Mouse (Mus musculus): ENCODE results near the gene Fgb. TPM values are rescaled to one million over a fixed set of nuclear protein-coding genes. Genes with fewer than 3 reads are reported as not detected.
A peak's percentile ranks its signal among the peaks of the same experiment; 100 is the strongest.

The Fgb gene
- polyA plus RNA-seq, 1 experiment from 2014 or later, result 0.20 TPM

DNA sequence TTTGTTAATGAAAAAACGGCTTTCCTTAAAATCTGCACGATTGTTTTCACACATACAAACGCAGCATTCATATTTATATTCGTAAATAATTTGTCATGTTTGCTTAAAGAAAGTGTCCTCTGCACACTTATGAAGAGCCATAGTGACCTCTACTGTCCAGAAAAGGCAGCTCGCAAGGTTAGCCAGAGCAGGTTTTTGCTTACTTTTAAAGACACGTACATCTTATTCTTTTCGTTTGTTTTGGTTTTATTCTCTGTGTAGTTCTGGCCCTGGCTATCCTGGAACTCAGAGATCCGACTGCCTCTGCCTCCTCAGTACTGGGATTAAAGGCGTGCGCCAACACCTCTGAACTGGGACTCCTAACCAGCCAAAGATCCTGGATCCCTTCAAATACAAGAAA lies 4.1 kb upstream of the Fgb start:
- H3K4me1 ChIP-seq, result peaks cover 16% of the 10 kb centered on the region
- no peaks in the 10 kb centered on the region for H3K27me3 ChIP-seq (replicated peaks)
- no peak overlapping the region for H3K4me3 ChIP-seq (replicated peaks)
- 40% methylated on average over 10 of the region's 10 CpGs for WGBS
- H3K4me2 ChIP-seq, result no peak overlapping the region
- ATAC-seq (ENCODE audit: low FRiP score), result no peak
- H3K27ac ChIP-seq (replicated peaks), result no peak overlapping the region
- peaks cover 13% of the 10 kb centered on the region for H3K36me3 ChIP-seq
- no peaks in the 10 kb centered on the region for H3K9me3 ChIP-seq (replicated peaks)
- H3K9ac ChIP-seq (replicated peaks), result no peak overlapping the region

DNA sequence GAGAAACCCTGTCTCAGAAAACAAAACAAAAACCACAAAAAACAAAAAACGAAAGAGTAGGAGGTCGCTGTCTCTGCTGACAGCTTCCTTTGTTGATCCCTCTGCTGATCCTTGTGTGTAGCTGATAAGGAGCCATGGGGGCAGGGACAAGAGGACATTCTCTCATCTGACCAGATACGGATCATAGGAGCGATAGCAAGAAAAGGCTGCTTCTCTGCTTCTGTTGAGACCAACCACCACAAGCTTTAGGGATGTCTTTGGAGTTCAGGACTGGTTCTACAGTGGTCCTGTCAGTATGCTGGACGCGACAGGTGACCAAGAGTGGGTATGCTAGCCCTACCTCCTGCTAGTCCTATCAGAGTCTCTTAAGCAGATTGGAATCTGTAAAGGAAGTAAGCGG lies 3.5 kb upstream of the Fgb start:
- 92% methylated on average over 7 of the region's 7 CpGs for WGBS
- H3K4me1 ChIP-seq, result peaks cover 16% of the 10 kb centered on the region
- no peak overlapping the region for H3K27ac ChIP-seq (replicated peaks)
- no peaks in the 10 kb centered on the region for H3K27me3 ChIP-seq (replicated peaks)
- peaks cover 9% of the 10 kb centered on the region; the same call in 1 of the 2 replicates for H3K36me3 ChIP-seq
- ATAC-seq (ENCODE audit: low FRiP score), result no peak
- H3K9me3 ChIP-seq (replicated peaks), result no peaks in the 10 kb centered on the region
- H3K4me3 ChIP-seq (replicated peaks), result no peak overlapping the region
- no peak overlapping the region for H3K4me2 ChIP-seq
- H3K9ac ChIP-seq (replicated peaks), result no peak overlapping the region

DNA sequence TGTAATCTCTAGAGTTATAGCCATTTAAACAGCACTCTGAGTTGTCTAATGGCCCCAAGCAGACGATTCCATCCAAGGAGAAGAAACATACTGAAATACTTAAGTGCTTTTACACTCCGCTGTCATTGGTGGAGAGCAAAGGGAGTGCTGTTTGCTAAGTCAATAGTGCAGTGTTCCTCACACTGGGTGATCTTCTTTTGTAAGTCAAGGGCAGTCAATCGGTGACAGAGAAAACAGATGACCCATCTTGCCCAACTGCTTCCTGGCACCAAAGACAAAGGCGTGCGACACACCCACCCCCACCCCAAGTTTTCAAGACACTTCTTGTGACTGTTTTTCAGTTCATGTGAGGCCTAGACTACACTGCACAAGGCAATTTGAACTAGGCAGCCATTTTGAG lies 2.4 kb upstream of the Fgb start:
- Histone ChIP-seq H3K4me1 (peaks cover 13% of the 10 kb centered on the region), H3K4me3 (replicated peaks) (no peak overlapping the region), H3K9ac (replicated peaks) (no peak overlapping the region), H3K27me3 (replicated peaks) (no peaks in the 10 kb centered on the region), H3K36me3 (0 out of 2 replicates have a peak, but pooled peaks cover 3% of the 10 kb centered on the region), H3K27ac (replicated peaks) (no peak overlapping the region), H3K9me3 (replicated peaks) (no peaks in the 10 kb centered on the region), H3K4me2 (no peak overlapping the region)
- 73% methylated on average over 5 of the region's 5 CpGs for WGBS
- no peak for ATAC-seq (ENCODE audit: low FRiP score)

DNA sequence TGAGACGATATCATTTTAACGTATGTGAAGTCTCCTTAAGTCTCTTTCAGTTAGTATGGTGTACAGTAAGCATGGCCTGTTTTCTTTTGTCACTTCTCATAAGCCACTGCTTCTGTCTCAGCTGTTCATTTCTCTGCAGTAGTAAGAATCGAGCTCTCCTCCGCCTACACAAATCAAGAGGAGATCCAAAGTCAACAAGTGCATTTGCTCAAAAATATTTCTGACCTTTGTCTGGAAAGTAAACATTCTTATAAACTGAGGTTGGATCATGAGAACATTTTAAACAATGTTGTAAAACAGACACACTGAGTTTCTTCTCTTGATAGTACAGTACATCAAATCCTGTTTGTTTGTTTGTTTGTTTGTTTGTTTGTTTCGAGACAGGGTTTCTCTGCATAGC lies 998 bp upstream of the Fgb start:
- no peak overlapping the region for H3K9ac ChIP-seq (replicated peaks)
- H3K4me3 ChIP-seq (replicated peaks), result no peak overlapping the region
- H3K27ac ChIP-seq (replicated peaks), result no peak overlapping the region
- no peaks in the 10 kb centered on the region for H3K9me3 ChIP-seq (replicated peaks)
- no peaks in the 10 kb centered on the region for H3K36me3 ChIP-seq
- no peaks in the 10 kb centered on the region for H3K4me1 ChIP-seq
- H3K27me3 ChIP-seq (replicated peaks), result no peaks in the 10 kb centered on the region
- H3K4me2 ChIP-seq, result no peak overlapping the region
- ATAC-seq (ENCODE audit: low FRiP score), result no peak
- 85% methylated on average over 5 of the region's 5 CpGs for WGBS

DNA sequence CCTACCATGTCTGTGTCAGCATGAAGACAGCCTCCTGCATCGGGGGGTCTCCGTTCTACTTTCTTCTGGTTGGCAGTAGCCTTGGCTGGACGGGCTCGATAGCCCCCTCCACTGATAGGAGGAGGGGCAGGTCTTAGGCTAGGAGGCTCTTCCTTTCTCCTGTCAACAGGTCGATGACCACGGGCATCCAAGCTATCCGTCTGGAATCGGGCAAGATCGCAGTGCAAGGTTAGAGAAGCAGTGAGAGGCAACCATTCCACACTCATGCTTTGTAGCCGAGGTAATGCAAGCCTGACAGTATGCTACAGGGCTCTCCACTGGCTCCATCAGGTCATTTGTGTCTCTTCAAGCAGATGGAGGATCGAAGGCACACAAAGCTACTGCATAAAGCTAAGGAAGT lies 3.0 kb downstream of the Fgb start:
- Histone ChIP-seq H3K9ac (replicated peaks) (no peak overlapping the region), H3K9me3 (replicated peaks) (no peaks in the 10 kb centered on the region), H3K36me3 (no peaks in the 10 kb centered on the region), H3K4me3 (replicated peaks) (no peak overlapping the region), H3K4me2 (no peak overlapping the region), H3K27me3 (replicated peaks) (no peaks in the 10 kb centered on the region), H3K27ac (replicated peaks) (no peak overlapping the region), H3K4me1 (no peaks in the 10 kb centered on the region)
- 91% methylated on average over 11 of the region's 11 CpGs for WGBS
- no peak for ATAC-seq (ENCODE audit: low FRiP score)

DNA sequence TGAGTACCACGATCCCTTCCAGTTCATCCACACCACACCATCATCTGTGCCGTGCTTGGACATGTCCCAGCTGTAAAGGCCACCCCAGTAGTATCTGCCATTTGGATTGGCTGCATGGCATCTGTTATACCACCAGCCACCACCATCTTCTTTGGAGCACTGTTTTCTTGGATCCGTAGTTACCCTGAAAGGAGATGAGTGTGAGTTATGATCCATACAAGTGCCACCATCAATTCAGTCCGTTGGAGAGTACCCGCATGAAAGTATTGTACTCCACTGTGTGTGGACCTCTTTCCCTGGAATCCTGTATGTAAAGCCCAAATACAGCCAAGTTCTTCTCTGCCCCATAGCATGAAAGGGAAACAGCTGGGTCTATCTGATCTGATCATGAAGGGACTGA lies 7.2 kb downstream of the Fgb start:
- H3K27me3 ChIP-seq (replicated peaks), result no peaks in the 10 kb centered on the region
- WGBS, result 95% methylated on average over 5 of the region's 5 CpGs
- no peaks in the 10 kb centered on the region for H3K4me1 ChIP-seq
- H3K36me3 ChIP-seq, result no peaks in the 10 kb centered on the region
- H3K4me2 ChIP-seq, result no peak overlapping the region
- H3K9ac ChIP-seq (replicated peaks), result no peak overlapping the region
- H3K27ac ChIP-seq (replicated peaks), result no peak overlapping the region
- ATAC-seq (ENCODE audit: low FRiP score), result no peak
- H3K4me3 ChIP-seq (replicated peaks), result no peak overlapping the region
- no peaks in the 10 kb centered on the region for H3K9me3 ChIP-seq (replicated peaks)

DNA sequence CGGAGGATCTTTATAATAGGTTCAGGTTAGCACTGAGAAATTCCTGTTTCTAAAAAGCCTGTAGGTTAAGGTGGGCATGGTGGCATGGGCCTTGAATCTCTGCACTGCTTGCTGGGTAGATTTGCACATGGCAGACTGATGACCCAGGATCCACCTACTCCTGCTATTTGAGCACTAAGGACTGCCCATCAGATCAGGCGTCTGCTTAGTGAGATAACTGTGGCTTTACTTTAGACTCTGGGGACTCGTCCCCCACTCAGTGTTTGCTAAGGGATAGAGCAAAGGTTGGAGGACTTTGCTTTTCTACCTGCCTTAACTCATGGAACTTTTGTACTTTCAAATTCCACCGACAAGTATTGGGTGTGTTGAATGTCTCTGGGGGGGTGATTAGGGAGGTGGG lies 10.0 kb downstream of the Fgb start:
- no peak for ATAC-seq (ENCODE audit: low FRiP score)

DNA sequence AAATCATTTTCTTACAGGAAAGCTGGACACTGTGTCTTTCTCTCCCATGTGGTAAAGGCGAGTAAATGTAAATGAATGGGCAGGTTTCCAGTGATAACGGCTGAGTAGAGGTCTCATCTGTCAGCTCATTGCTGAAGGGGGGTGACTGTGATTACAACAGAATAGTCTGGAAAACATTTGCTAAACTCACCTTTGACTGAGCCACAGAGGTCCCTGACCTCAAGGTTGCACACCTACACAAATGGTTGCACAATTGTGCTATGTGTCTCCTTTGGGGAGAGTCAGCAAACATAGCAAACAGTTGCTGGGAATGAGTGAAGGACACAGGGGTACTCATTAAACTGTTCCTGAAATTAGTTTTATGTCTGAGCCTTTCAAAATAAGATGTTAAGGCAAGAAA lies 10.8 kb downstream of the Fgb start:
- Histone ChIP-seq H3K9ac (replicated peaks) (no peak overlapping the region), H3K36me3 (no peaks in the 10 kb centered on the region), H3K4me3 (replicated peaks) (no peak overlapping the region), H3K4me2 (no peak overlapping the region), H3K9me3 (replicated peaks) (no peaks in the 10 kb centered on the region), H3K4me1 (no peaks in the 10 kb centered on the region), H3K27ac (replicated peaks) (no peak overlapping the region), H3K27me3 (replicated peaks) (no peaks in the 10 kb centered on the region)
- ATAC-seq (ENCODE audit: low FRiP score), result no peak
- 71% methylated on average over 2 of the region's 2 CpGs for WGBS

More for the DNA sequence above, 10.0 kb downstream of the Fgb start:
- no peaks in the 10 kb centered on the region for H3K27me3 ChIP-seq (replicated peaks)
- no peak overlapping the region for H3K4me3 ChIP-seq (replicated peaks)
- no peak overlapping the region for H3K4me2 ChIP-seq
- no peaks in the 10 kb centered on the region for H3K9me3 ChIP-seq (replicated peaks)
- no peaks in the 10 kb centered on the region for H3K36me3 ChIP-seq
- 83% methylated on average over 4 of the region's 4 CpGs for WGBS
- no peak overlapping the region for H3K9ac ChIP-seq (replicated peaks)
- H3K4me1 ChIP-seq, result no peaks in the 10 kb centered on the region
- no peak overlapping the region for H3K27ac ChIP-seq (replicated peaks)

DNA sequence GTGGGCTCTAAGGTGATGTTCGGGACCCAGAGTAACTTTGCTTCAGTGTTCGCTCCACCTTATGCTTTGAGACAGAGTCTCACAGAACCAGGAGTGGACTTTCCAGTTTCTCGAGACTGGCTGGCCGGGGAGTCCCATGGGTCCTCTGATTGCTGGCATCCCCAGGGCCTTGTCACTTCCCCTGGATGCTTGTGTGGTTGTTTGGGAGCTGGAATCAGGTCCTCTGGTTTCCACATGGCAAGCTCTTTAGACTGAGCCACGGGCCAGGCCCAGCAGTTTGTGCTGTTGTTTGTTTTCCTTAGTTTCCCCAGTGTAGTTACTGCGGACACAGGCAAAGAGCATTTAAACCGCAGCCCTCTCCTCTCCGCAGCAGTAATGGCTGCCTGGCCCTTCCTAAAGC lies 15.9 kb downstream of the Fgb start:
- Histone ChIP-seq H3K9ac (replicated peaks) (no peak overlapping the region), H3K36me3 (no peaks in the 10 kb centered on the region), H3K4me3 (replicated peaks) (no peak overlapping the region), H3K4me1 (no peaks in the 10 kb centered on the region), H3K27ac (replicated peaks) (no peak overlapping the region), H3K4me2 (no peak overlapping the region), H3K27me3 (replicated peaks) (no peaks in the 10 kb centered on the region), H3K9me3 (replicated peaks) (no peaks in the 10 kb centered on the region)
- 85% methylated on average over 8 of the region's 8 CpGs for WGBS
- ATAC-seq (ENCODE audit: low FRiP score), result no peak

DNA sequence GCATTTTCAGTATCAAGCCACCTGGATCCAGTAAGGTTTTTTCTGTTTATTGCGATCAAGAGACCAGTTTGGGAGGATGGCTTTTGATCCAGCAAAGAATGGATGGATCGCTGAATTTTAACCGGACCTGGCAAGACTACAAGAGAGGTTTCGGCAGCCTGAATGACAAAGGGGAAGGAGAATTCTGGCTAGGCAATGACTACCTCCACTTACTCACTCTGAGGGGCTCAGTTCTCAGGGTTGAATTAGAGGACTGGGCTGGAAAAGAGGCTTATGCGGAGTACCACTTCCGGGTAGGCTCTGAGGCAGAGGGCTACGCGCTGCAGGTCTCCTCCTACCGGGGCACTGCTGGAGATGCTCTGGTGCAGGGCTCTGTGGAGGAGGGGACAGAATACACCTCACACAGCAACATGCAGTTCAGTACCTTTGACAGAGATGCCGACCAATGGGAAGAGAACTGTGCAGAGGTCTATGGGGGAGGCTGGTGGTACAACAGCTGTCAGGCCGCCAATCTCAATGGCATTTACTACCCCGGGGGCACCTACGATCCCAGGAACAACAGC lies 16.8 kb downstream of the Fgb start:
- Histone ChIP-seq H3K4me3 (replicated peaks) (peak overlapping the region; percentile 13; the same call in 1 of the 2 replicates), H3K4me2 (peak overlapping the region; percentile 38), H3K4me1 (no peaks in the 10 kb centered on the region), H3K27me3 (replicated peaks) (no peaks in the 10 kb centered on the region), H3K9ac (replicated peaks) (no peak overlapping the region), H3K9me3 (replicated peaks) (no peaks in the 10 kb centered on the region), H3K36me3 (no peaks in the 10 kb centered on the region), H3K27ac (replicated peaks) (no peak overlapping the region)
- WGBS, result 45% methylated on average over 13 of the region's 13 CpGs
- ATAC-seq (ENCODE audit: low FRiP score), result no peak

DNA sequence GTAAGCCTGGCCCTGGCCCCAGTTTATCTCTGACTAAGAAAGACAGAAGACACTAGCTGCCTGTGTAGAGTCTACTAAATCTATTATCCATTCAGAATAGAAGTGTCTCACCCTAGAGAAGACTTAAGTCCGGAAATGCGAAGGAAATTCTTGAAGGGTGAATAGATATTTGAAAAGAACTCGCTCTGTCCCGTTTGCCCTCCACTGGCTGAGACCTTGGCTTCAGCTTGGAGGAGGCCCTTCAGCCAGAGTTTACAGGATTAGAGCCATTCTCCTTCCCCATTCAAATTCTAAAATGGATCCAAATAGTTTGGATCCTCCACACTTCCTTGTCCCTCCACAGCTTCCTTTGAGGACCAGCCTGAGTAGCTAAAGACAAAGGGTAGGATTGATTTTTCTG lies 19.3 kb downstream of the Fgb start:
- Histone ChIP-seq H3K36me3 (no peaks in the 10 kb centered on the region), H3K4me1 (no peaks in the 10 kb centered on the region), H3K27ac (replicated peaks) (no peak overlapping the region), H3K4me3 (replicated peaks) (no peak overlapping the region), H3K4me2 (no peak overlapping the region), H3K9me3 (replicated peaks) (no peaks in the 10 kb centered on the region), H3K27me3 (replicated peaks) (no peaks in the 10 kb centered on the region), H3K9ac (replicated peaks) (no peak overlapping the region)
- no peak for ATAC-seq (ENCODE audit: low FRiP score)
- 90% methylated on average over 4 of the region's 4 CpGs for WGBS

DNA sequence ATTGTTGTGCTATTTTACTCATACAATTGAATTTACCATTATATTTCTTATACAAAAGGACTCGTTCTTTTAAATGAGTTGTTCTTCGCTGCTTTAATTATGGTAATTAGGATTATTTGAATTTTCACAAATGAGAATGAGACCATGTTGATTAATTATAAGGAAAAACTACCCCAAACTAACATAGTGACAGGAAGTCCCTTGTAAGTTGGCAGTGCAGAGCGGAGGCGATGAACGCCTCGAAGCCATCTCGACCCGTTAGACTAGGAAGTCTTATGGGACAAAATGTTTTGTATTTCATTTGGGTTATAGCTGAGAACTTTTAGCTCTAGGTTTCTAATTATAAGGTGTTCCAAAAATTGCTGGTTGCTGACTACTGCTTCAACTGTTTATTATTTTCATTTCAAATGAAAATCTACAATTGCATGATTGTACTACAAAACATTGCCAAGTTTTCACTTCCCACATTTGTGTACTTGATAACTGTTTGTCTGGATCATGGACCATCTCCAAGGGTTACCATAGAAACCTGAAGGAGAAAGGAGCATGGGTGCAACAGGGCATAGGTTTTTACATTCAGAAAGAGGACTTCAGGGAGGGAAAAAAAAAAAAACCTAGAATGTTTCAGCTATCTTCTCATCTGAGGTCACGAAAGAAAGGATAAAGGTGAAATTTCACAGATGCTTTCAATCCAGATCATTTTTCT lies 22.0 kb downstream of the Fgb start:
- Histone ChIP-seq H3K36me3 (no peaks in the 10 kb centered on the region), H3K4me1 (no peaks in the 10 kb centered on the region), H3K27ac (replicated peaks) (no peak overlapping the region), H3K4me3 (replicated peaks) (no peak overlapping the region), H3K4me2 (no peak overlapping the region), H3K27me3 (replicated peaks) (no peaks in the 10 kb centered on the region), H3K9me3 (replicated peaks) (no peaks in the 10 kb centered on the region), H3K9ac (replicated peaks) (no peak overlapping the region)
- WGBS, result 82% methylated on average over 9 of the region's 9 CpGs
- no peak for ATAC-seq (ENCODE audit: low FRiP score)

All from neural tube, embryonic 15.5 days (tissue).